Mouse (Mus musculus) bone marrow, adult 2 months (tissue): ENCODE results near the gene Olfr1045. TPM values are rescaled to one million over a fixed set of nuclear protein-coding genes. Genes with fewer than 3 reads are reported as not detected.
"Not testable (repeated sequence)": the region's sequence is repeated elsewhere in the genome, so short reads cannot be mapped to it uniquely, and the experiment has no call there.

Source experiments
- H3K27ac ChIP-seq: fragments of 200-500 bp; 2 replicates; pipeline ENCODE4 v1.5.1; 2012; ENCODE audit warnings: low read depth, mild to moderate bottlenecking, control low read depth, inconsistent platforms, low read length; ENCODE audit not compliant: control insufficient read depth, poor library complexity, insufficient read depth
- H3K4me1 ChIP-seq: fragments of 200-500 bp; 2 replicates; pipeline ENCODE4 v1.6.1; 2011; ENCODE audit warnings: low read length; ENCODE audit not compliant: control insufficient read depth, insufficient read depth
- H3K4me3 ChIP-seq: fragments of 200-500 bp; replicated peaks from 2 replicates; pipeline ENCODE3; 2011; ENCODE audit warnings: mild to moderate bottlenecking, low read depth, low read length, control low read depth; ENCODE audit not compliant: control insufficient read depth
- CTCF ChIP-seq: fragments of 200-500 bp; IDR thresholded peaks from 2 replicates; pipeline ENCODE4 v1.5.1; 2011; ENCODE audit warnings: low read length, control low read depth; ENCODE audit not compliant: control insufficient read depth, insufficient read depth
- POLR2A ChIP-seq: fragments of 200-500 bp; IDR thresholded peaks from 2 replicates; pipeline ENCODE4 v1.6.1; 2011; ENCODE audit warnings: low read depth, mild to moderate bottlenecking, control low read depth, low read length, borderline replicate concordance; ENCODE audit not compliant: control insufficient read depth
- whole genome bisulfite sequencing: fragments of 180-500 bp; shearing (Covaris S2); methylation state at CpG from one replicate; pipeline ENCODE4 v1.1.7; 2018; 5-methylcytosine and 5-hydroxymethylcytosine counted together
- polyA plus RNA-seq: library from polyadenylated mRNA; stranded (reverse); fragments of >200 nt; gene quantifications from 2 replicates; pipeline ENCODE4 v1.2.4, GENCODE M21; 2011; ENCODE audit warnings: low replicate concordance; ENCODE audit not compliant: missing spikeins, insufficient read depth, insufficient read length

Gene Olfr1045
- polyA plus RNA-seq: not detected in 2 replicates

- TF ChIP-seq POLR2A (no peak), CTCF (no peak)
- Histone ChIP-seq H3K27ac (no peak within 1 kb of the TSS), H3K4me1 (no peaks in the 10 kb centered on the region), H3K4me3 (no peak within 1 kb of the TSS)
Measured at GRCm38 (mm10) chr2:86202909-86203308, at the start of gene Olfr1045. Gene Olfr1045, minus strand, starts transcription at chr2:86203009.

- Histone ChIP-seq H3K27ac (no peak within 1 kb of the TSS), H3K4me3 (no peak within 1 kb of the TSS), H3K4me1 (no peaks in the 10 kb centered on the region)
- TF ChIP-seq POLR2A (no peak), CTCF (no peak)
Measured at GRCm38 (mm10) chr2:86240189-86240588, 37.4 kb upstream of the Olfr1045 start, which contains the start of gene Olfr1048. Gene Olfr1048, minus strand, starts transcription at chr2:86240289.

GRCm38 (mm10) chr2:86231301-86231700, 28.5 kb upstream of the Olfr1045 start, which contains the start of gene Olfr1047:
Gene Olfr1047, minus strand, starts transcription at chr2:86231401.
- 88% methylated on average over 1 of the region's 1 CpGs for WGBS
- Histone ChIP-seq H3K27ac (no peak within 1 kb of the TSS), H3K4me3 (no peak within 1 kb of the TSS), H3K4me1 (no peaks in the 10 kb centered on the region)
- TF ChIP-seq POLR2A (no peak), CTCF (no peak)

GRCm38 (mm10) chr2:86219214-86219613, 16.4 kb upstream of the Olfr1045 start, which contains the start of gene Olfr1046:
Gene Olfr1046, minus strand, starts transcription at chr2:86219314.
- H3K27ac ChIP-seq: no peak within 1 kb of the TSS
- no peaks in the 10 kb centered on the region for H3K4me1 ChIP-seq
- H3K4me3 ChIP-seq: no peak within 1 kb of the TSS
- 61% methylated on average over 2 of the region's 2 CpGs for WGBS
- TF ChIP-seq POLR2A (no peak), CTCF (no peak)

GRCm38 (mm10) chr2:86195863-86196262, 6.9 kb downstream of the Olfr1045 start:
- Histone ChIP-seq H3K4me1 (no peaks in the 10 kb centered on the region), H3K4me3 (no peak overlapping the region), H3K27ac (no peak overlapping the region)
- WGBS: 40% methylated on average over 1 of the region's 1 CpGs
- TF ChIP-seq POLR2A (no peak), CTCF (no peak)

- H3K4me1 ChIP-seq: no peaks in the 10 kb centered on the region
- no peak within 1 kb of the TSS for H3K4me3 ChIP-seq
- TF ChIP-seq CTCF (no peak), POLR2A (no peak)
- no peak within 1 kb of the TSS for H3K27ac ChIP-seq
Measured at GRCm38 (mm10) chr2:86185583-86185982, 17.2 kb downstream of the Olfr1045 start, which contains the start of gene Olfr52. Gene Olfr52, minus strand, starts transcription at chr2:86185683.

- H3K4me3 ChIP-seq: no peak overlapping the region
- no peaks in the 10 kb centered on the region for H3K4me1 ChIP-seq
- TF ChIP-seq CTCF: no peak
- H3K27ac ChIP-seq: no peak overlapping the region
- 86% methylated on average over 3 of the region's 3 CpGs for WGBS
Measured at GRCm38 (mm10) chr2:86179950-86180349, 22.9 kb downstream of the Olfr1045 start.

- no peak within 1 kb of the TSS for H3K4me3 ChIP-seq
- TF ChIP-seq CTCF: no peak
- TF ChIP-seq POLR2A: no peak
- H3K4me1 ChIP-seq: no peaks in the 10 kb centered on the region
- H3K27ac ChIP-seq: no peak within 1 kb of the TSS
Measured at GRCm38 (mm10) chr2:86177720-86178119, 25.1 kb downstream of the Olfr1045 start, which contains the start of gene Olfr1044. Gene Olfr1044, minus strand, starts transcription at chr2:86177820.

GRCm38 (mm10) chr2:86175422-86175821, 27.4 kb downstream of the Olfr1045 start:
- H3K27ac ChIP-seq, H3K4me3 ChIP-seq, H3K4me1 ChIP-seq: not testable (repeated sequence)
- 38% methylated on average over 7 of the region's 7 CpGs for WGBS
